Mouse (Mus musculus): ENCODE data around the gene Hist1h4m. TPM values are rescaled to one million over a fixed set of nuclear protein-coding genes. Genes with fewer than 3 reads are reported as not detected.
"Not testable (repeated sequence)": the region's sequence is repeated elsewhere in the genome, so short reads cannot be mapped to it uniquely, and the experiment has no call there.

The Hist1h4m gene
- polyA plus RNA-seq, 1 experiment from 2014 or later, result not detected

DNA sequence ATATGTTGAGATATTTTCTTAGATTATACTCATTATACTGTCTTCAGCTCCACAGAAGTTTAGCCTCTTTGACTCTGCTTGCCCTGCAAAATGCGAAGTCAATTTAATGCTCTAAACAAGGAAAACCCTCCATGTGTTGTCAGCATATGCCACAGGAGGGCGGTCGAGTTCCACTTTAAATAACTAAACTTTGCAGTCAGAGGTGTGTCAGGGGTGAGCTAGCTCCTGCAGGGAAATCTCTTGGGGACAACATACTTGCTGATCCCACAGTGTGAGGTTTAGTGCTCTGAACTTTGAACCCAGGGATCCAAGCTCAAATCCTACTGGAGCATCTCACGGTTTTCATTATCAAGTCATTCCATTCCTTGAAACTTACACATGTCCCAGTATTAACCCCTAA, 29.0 kb downstream of the Hist1h4m start:
- H3K36me3 ChIP-seq (ENCODE audit: control insufficient read depth, insufficient read depth); H3K9ac ChIP-seq (replicated peaks; ENCODE audit: low read depth, low read length); H3K9me3 ChIP-seq (ENCODE audit: control insufficient read depth, low read length); H3K27ac ChIP-seq (ENCODE audit: low read length); H3K27me3 ChIP-seq (replicated peaks; ENCODE audit: control insufficient read depth, insufficient read depth, low read length); H3K4me1 ChIP-seq (replicated peaks; ENCODE audit: control insufficient read depth, insufficient read depth, low read length); H3K4me2 ChIP-seq (ENCODE audit: low read length); H3K4me3 ChIP-seq (replicated peaks; ENCODE audit: low read length): not testable (repeated sequence)
- no CpG with 5 or more reads among the region's 4 CpGs for WGBS
- ATAC-seq, result peak; percentile 76

DNA sequence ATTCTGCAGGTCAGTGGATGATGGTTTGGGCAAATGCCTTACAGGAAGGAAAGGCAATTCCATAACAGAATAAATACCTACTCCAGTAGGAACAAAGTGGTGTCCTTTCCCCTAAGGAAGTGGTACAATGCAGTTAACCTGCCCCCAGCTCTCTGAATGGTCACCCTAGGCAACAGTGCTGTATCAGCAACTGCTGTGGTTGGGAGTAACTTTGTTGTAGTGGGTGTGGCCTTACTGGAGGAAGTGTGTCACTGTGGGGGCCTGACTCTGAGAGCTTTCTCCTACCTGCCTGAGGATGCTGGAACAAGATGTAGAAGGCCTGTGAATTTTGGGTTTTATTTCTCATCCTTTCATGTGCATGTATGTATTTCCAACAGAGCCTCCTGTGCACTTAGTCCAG, 34.8 kb downstream of the Hist1h4m start:
- H3K36me3 ChIP-seq (ENCODE audit: control insufficient read depth, insufficient read depth); H3K27me3 ChIP-seq (replicated peaks; ENCODE audit: control insufficient read depth, insufficient read depth, low read length); H3K27ac ChIP-seq (ENCODE audit: low read length); H3K4me2 ChIP-seq (ENCODE audit: low read length); H3K9me3 ChIP-seq (ENCODE audit: control insufficient read depth, low read length); H3K4me1 ChIP-seq (replicated peaks; ENCODE audit: control insufficient read depth, insufficient read depth, low read length); H3K9ac ChIP-seq (replicated peaks; ENCODE audit: low read depth, low read length); ATAC-seq; H3K4me3 ChIP-seq (replicated peaks; ENCODE audit: low read length): not testable (repeated sequence)

DNA sequence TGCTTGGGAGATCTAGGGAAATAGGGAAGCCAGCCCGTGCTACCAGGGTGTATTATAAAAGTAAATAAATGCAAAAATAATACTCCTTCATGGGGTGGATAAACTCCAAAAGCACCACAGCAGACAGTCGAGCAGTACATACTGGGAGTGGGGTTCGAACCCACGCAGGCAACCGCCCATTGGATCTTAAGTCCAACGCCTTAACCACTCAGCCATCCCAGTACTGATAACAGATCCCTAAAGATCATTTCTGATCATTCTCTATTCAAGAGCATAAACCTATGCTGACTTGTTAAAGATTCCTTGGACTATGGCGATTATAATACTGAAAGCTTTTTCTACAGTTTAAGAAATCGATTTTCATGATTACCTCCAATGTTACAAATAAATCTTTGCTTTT, 36.3 kb downstream of the Hist1h4m start:
- H3K4me3 ChIP-seq (replicated peaks; ENCODE audit: low read length), result no peak overlapping the region
- no peaks in the 10 kb centered on the region for H3K27me3 ChIP-seq (replicated peaks; ENCODE audit: control insufficient read depth, insufficient read depth, low read length)
- no peaks in the 10 kb centered on the region for H3K4me1 ChIP-seq (replicated peaks; ENCODE audit: control insufficient read depth, insufficient read depth, low read length)
- H3K4me2 ChIP-seq (ENCODE audit: low read length), result no peak overlapping the region
- no peaks in the 10 kb centered on the region for H3K9me3 ChIP-seq (ENCODE audit: control insufficient read depth, low read length)
- WGBS, result 16% methylated on average over 8 of the region's 8 CpGs
- H3K9ac ChIP-seq (replicated peaks; ENCODE audit: low read depth, low read length), result no peak overlapping the region
- no peak for ATAC-seq
- H3K27ac ChIP-seq (ENCODE audit: low read length), result no peak overlapping the region
- H3K36me3 ChIP-seq (ENCODE audit: control insufficient read depth, insufficient read depth), result no peaks in the 10 kb centered on the region

DNA sequence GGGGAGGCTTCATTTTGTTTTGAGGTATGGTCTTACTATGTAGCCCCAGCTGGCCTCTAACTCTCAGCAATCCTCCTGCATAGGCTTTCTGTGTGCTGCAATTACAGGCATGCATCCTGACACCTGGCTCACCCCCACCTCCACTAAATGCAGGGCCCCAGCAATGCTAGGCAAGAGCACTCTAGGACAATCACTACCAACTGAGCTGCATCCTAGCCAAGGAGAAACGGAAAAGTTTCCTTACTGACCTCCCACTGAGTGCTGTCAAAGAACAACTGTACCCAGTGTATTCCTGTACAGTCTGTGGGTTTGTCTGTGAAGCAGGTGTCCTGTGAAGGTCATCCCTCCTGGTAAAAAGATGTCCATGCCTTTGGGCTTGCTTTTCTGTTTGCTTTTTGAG, 39.1 kb downstream of the Hist1h4m start:
- H3K27me3 ChIP-seq (replicated peaks; ENCODE audit: control insufficient read depth, insufficient read depth, low read length); H3K9ac ChIP-seq (replicated peaks; ENCODE audit: low read depth, low read length); H3K36me3 ChIP-seq (ENCODE audit: control insufficient read depth, insufficient read depth); H3K4me2 ChIP-seq (ENCODE audit: low read length); H3K9me3 ChIP-seq (ENCODE audit: control insufficient read depth, low read length); H3K4me3 ChIP-seq (replicated peaks; ENCODE audit: low read length); H3K27ac ChIP-seq (ENCODE audit: low read length); ATAC-seq; H3K4me1 ChIP-seq (replicated peaks; ENCODE audit: control insufficient read depth, insufficient read depth, low read length): not testable (repeated sequence)
- 34% methylated on average over 1 of the region's 1 CpGs for WGBS

DNA sequence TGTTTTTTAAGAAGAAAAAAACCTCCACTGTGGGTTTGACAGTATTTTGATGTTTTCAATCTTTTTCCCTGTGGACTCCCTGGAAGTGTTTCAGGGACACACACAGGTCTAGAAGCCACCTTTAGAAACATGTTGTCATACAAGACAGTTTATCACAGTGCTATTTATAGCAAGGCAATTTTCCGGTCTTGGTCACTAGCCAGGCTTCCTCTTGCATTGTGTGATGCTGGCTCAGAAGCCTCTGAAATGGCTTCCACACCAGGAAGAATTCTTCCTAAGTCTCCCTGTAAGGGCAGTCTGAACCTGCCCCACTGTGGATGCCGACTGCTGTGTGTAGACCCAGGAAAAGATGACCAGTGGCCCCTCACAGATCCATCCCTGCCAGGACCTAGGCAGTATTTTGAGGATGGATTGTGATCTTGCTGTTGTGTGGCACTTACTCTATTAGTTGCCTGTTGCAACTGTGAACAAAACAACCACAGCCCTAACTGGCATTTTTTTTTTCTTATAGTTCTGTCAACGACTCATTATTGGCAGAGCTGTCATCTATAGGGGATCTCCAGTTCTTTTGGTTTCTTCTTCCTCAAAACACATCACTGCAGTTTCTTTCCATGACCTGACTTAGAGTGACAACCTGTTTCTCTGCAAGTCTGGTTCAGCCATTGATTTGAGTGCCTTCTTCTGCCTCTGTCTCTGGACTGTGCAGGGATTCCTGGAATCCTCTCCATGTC, 40.8 kb downstream of the Hist1h4m start:
- Histone ChIP-seq H3K27me3 (replicated peaks; ENCODE audit: control insufficient read depth, insufficient read depth, low read length) (no peaks in the 10 kb centered on the region), H3K36me3 (ENCODE audit: control insufficient read depth, insufficient read depth) (no peaks in the 10 kb centered on the region), H3K4me2 (ENCODE audit: low read length) (no peak overlapping the region), H3K4me1 (replicated peaks; ENCODE audit: control insufficient read depth, insufficient read depth, low read length) (no peaks in the 10 kb centered on the region; the same call in 1 of the 2 replicates), H3K9me3 (ENCODE audit: control insufficient read depth, low read length) (no peaks in the 10 kb centered on the region), H3K4me3 (replicated peaks; ENCODE audit: low read length) (no peak overlapping the region), H3K9ac (replicated peaks; ENCODE audit: low read depth, low read length) (no peak overlapping the region), H3K27ac (ENCODE audit: low read length) (no peak overlapping the region)
- WGBS, result 64% methylated on average over 3 of the region's 3 CpGs
- no peak for ATAC-seq

DNA sequence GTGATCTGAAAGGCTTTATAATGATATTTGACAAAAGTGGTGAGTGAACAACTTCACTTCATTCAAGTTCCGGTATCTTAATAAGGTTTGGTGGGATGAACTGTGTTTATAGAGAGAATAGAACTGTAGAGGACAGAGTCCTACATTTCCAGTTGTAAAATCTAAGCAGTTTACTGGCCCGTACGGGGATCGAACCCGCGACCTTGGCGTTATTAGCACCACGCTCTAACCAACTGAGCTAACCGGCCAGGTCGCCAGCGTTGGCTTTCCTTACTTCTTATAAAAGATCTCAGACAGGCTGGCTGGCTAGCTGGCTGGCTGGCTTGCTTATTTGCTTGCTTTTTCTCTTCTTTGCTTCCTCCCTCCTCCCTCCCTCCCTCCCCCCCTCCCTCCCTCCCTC, 43.6 kb downstream of the Hist1h4m start:
- Histone ChIP-seq H3K4me3 (replicated peaks; ENCODE audit: low read length) (peak overlapping the region; percentile 37), H3K4me1 (replicated peaks; ENCODE audit: control insufficient read depth, insufficient read depth, low read length) (no peaks in the 10 kb centered on the region; the same call in 1 of the 2 replicates), H3K27ac (ENCODE audit: low read length) (no peak overlapping the region), H3K9ac (replicated peaks; ENCODE audit: low read depth, low read length) (no peak overlapping the region), H3K4me2 (ENCODE audit: low read length) (peak overlapping the region; percentile 39), H3K9me3 (ENCODE audit: control insufficient read depth, low read length) (no peaks in the 10 kb centered on the region), H3K27me3 (replicated peaks; ENCODE audit: control insufficient read depth, insufficient read depth, low read length) (no peaks in the 10 kb centered on the region), H3K36me3 (ENCODE audit: control insufficient read depth, insufficient read depth) (no peaks in the 10 kb centered on the region)
- ATAC-seq, result peak; percentile 84
- under 1% methylated on average over 11 of the region's 11 CpGs for WGBS

DNA sequence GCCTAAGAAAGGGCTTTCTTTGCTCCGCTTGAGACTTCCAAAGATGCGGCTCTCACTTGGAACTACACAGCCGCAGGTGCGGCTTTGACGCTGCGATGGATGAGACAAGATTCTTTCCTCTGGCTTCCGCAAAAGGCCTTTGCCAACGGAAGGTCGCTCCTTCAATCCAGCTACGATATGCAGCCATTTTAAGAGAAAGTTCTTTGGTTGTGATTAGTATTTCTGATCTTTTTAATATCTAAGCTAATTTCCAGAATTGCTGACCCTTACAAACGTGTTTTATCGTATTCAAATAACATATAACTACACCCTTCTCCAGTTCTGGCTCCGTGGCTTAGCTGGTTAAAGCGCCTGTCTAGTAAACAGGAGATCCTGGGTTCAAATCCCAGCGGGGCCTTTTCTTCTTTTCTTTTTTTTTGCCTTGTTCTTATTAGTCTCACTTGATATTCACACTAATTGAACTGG, 44.2 kb downstream of the Hist1h4m start:
- ATAC-seq, result peak; percentile 70
- Histone ChIP-seq H3K4me3 (replicated peaks; ENCODE audit: low read length) (peak overlapping the region; percentile 37), H3K4me1 (replicated peaks; ENCODE audit: control insufficient read depth, insufficient read depth, low read length) (no peaks in the 10 kb centered on the region; the same call in 1 of the 2 replicates), H3K27me3 (replicated peaks; ENCODE audit: control insufficient read depth, insufficient read depth, low read length) (no peaks in the 10 kb centered on the region), H3K4me2 (ENCODE audit: low read length) (peak overlapping the region; percentile 39), H3K27ac (ENCODE audit: low read length) (no peak overlapping the region), H3K9me3 (ENCODE audit: control insufficient read depth, low read length) (no peaks in the 10 kb centered on the region), H3K9ac (replicated peaks; ENCODE audit: low read depth, low read length) (peak overlapping the region; percentile 28), H3K36me3 (ENCODE audit: control insufficient read depth, insufficient read depth) (no peaks in the 10 kb centered on the region)
- WGBS, result under 1% methylated on average over 15 of the region's 15 CpGs

DNA sequence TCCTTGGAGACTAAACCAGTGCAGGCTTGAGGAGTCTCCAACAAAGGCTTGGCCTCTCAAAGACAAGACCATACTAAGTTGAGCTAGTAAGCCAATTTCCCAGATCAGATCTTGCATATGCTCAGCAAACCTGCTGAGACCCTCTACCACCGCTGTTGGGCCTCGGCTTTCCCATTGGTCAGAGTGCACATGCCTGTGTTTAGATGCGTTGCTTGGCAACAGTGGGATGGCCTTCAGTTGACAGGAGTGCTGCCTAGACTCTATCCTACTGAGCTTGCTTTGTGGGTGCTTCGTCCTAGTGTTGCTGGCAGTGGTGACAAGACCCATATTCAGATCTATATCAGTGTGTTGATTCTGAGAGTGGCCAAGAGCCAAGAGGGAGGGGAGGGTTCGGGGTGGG, 50.1 kb downstream of the Hist1h4m start:
- H3K4me2 ChIP-seq (ENCODE audit: low read length), result no peak overlapping the region
- H3K9me3 ChIP-seq (ENCODE audit: control insufficient read depth, low read length), result no peaks in the 10 kb centered on the region; the same call in 1 of the 2 replicates
- WGBS, result 18% methylated on average over 5 of the region's 5 CpGs
- no peak overlapping the region for H3K9ac ChIP-seq (replicated peaks; ENCODE audit: low read depth, low read length)
- H3K27ac ChIP-seq (ENCODE audit: low read length), result no peak overlapping the region
- H3K27me3 ChIP-seq (replicated peaks; ENCODE audit: control insufficient read depth, insufficient read depth, low read length), result no peaks in the 10 kb centered on the region
- no peak for ATAC-seq
- no peaks in the 10 kb centered on the region for H3K36me3 ChIP-seq (ENCODE audit: control insufficient read depth, insufficient read depth)
- no peak overlapping the region for H3K4me3 ChIP-seq (replicated peaks; ENCODE audit: low read length)
- H3K4me1 ChIP-seq (replicated peaks; ENCODE audit: control insufficient read depth, insufficient read depth, low read length), result no peaks in the 10 kb centered on the region

All from forebrain, embryonic 16.5 days (tissue).